Mouse (Mus musculus) liver, embryonic 16.5 days (tissue): Measurements from ENCODE around the gene Pabpn1l. TPM values are rescaled to one million over a fixed set of nuclear protein-coding genes. Genes with fewer than 3 reads are reported as not detected.

ENCODE experiments used
- ATAC-seq: fragments of 200-750 bp; cut with Nextera tagmentation; 2 replicates; pipeline ENCODE4 v1.8.0; 2017; ENCODE audit warnings: low read depth, mild to moderate bottlenecking, moderate number of reproducible peaks, moderate library complexity
- H3K27ac ChIP-seq: fragments of 300-500 bp; sonication (generic); 2 replicates; pipeline ENCODE4 v1.5.1; 2014; ENCODE audit warnings: mild to moderate bottlenecking, low read length
- H3K27me3 ChIP-seq: fragments of 300-500 bp; sonication (generic); 2 replicates; pipeline ENCODE4 v1.6.1; 2014; ENCODE audit warnings: low read depth, low read length, mixed read lengths; ENCODE audit not compliant: control insufficient read depth, insufficient read depth
- H3K36me3 ChIP-seq: fragments of 300-500 bp; sonication (generic); 2 replicates; pipeline ENCODE4 v1.6.1; 2014; ENCODE audit warnings: mild to moderate bottlenecking; ENCODE audit not compliant: control insufficient read depth, insufficient read depth
- H3K4me1 ChIP-seq: fragments of 300-500 bp; sonication (generic); 2 replicates; pipeline ENCODE4 v1.6.1; 2014; ENCODE audit warnings: low read depth, low read length, mixed read lengths; ENCODE audit not compliant: control insufficient read depth
- H3K4me2 ChIP-seq: fragments of 300-500 bp; sonication (generic); 2 replicates; pipeline ENCODE4 v1.6.1; 2014; ENCODE audit warnings: low read depth, low read length, mixed read lengths
- H3K4me3 ChIP-seq: fragments of 300-500 bp; sonication (generic); 2 replicates; pipeline ENCODE4 v1.5.1; 2014; ENCODE audit warnings: low read depth, mild to moderate bottlenecking, low read length
- H3K9ac ChIP-seq: fragments of 300-500 bp; sonication (generic); 2 replicates; pipeline ENCODE4 v1.6.1; 2014; ENCODE audit warnings: low read depth, low read length
- H3K9me3 ChIP-seq: fragments of 300-500 bp; sonication (generic); replicated peaks from 2 replicates; pipeline ENCODE4 v1.6.1; 2016; ENCODE audit warnings: low read length; ENCODE audit not compliant: control insufficient read depth
- WGBS: fragments of 180-500 bp; shearing (Covaris S2); extraction: QIAGEN DNeasy Blood & Tissue Kit; methylation state at CpG from one replicate; pipeline ENCODE4 v1.1.7; 2014; ENCODE audit not compliant: insufficient replicate concordance; 5-methylcytosine and 5-hydroxymethylcytosine counted together
- polyA plus RNA-seq: library from polyadenylated mRNA; unstranded; fragments of >200 nt; fragmentation: Nextera tagmentation; extraction: Ambion mirVana; gene quantifications from 2 replicates; pipeline ENCODE4 v1.2.1, GENCODE M21; 2015

The Pabpn1l gene
- polyA plus RNA-seq, 1 experiment from 2014 or later = not detected

DNA sequence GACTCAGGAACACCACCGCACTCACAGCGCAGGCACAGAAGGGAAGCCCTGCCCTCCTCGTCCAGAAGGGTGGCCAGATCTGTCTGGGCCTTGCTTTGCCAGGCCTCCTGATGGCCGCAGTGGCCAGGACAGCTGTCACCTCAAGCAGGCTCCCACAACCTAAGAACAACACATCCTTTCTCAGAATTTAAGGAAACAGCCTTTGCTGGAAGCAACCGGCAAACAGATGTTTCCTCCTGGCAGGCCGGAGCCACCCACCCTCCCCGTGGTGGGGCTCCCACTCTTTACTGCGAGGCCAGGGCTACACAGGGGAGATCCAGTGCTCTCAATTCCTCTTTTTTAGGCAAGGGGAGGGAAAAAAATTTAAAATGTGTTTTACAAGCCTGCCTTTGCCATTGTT, 42.7 kb upstream of the Pabpn1l start:
- Histone ChIP-seq H3K4me3 (no peak overlapping the region), H3K4me1 (peaks cover 33% of the 10 kb centered on the region), H3K36me3 (no peaks in the 10 kb centered on the region), H3K4me2 (no peak overlapping the region), H3K9ac (no peak overlapping the region), H3K9me3 (no peaks in the 10 kb centered on the region), H3K27me3 (peaks cover 4% of the 10 kb centered on the region), H3K27ac (peak overlapping the region; percentile 30)
- 48% methylated on average over 8 of the region's 8 CpGs for WGBS
- no peak for ATAC-seq

DNA sequence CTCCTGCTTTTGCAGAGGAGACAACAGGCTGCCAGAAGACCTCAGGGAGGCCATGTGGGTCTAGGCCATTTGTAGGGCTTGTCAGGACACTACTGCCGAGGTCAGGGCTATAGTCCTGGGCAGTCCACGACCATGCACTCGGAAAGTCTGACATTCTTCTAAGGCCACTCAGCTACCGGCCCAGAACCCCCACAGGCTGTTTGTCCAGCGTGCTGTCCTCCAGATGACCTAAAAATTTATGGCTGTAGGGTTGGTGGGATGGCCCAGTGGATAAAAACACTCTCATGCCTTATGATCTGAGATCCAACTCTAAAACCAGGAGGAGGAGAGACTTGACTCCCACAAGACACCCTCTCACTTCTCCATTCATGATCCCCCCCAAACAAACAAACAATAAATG, 41.1 kb upstream of the Pabpn1l start:
- Histone ChIP-seq H3K4me3 (no peak overlapping the region), H3K4me1 (peaks cover 33% of the 10 kb centered on the region), H3K27ac (no peak overlapping the region), H3K4me2 (no peak overlapping the region), H3K27me3 (no peaks in the 10 kb centered on the region; the same call in 1 of the 2 replicates), H3K36me3 (no peaks in the 10 kb centered on the region), H3K9me3 (no peaks in the 10 kb centered on the region), H3K9ac (no peak overlapping the region)
- no peak for ATAC-seq
- 83% methylated on average over 5 of the region's 5 CpGs for WGBS

DNA sequence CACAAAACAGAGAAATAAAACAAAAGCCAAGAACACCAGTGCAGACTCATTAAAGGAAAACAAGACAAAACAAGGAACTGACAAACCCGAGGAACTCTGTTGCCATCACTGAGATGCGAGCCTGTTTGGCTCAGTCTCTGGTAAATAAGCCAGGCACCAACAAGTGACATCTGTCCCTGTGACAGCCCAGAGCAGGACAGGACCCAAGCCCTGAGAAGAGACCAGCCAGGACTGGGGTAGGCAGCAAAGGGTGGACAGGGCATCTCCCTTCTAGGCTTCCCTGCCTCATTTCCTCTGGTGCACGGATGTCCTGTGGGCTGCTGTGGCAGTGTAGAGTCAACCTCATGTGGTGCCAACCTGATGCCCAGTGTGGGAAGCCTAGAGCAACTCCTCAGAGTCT, 40.6 kb upstream of the Pabpn1l start:
- Histone ChIP-seq H3K27me3 (no peaks in the 10 kb centered on the region; the same call in 1 of the 2 replicates), H3K9ac (no peak overlapping the region), H3K36me3 (no peaks in the 10 kb centered on the region), H3K4me1 (peaks cover 33% of the 10 kb centered on the region), H3K27ac (no peak overlapping the region), H3K4me2 (no peak overlapping the region), H3K4me3 (no peak overlapping the region), H3K9me3 (no peaks in the 10 kb centered on the region)
- no peak for ATAC-seq
- 65% methylated on average over 3 of the region's 3 CpGs for WGBS

DNA sequence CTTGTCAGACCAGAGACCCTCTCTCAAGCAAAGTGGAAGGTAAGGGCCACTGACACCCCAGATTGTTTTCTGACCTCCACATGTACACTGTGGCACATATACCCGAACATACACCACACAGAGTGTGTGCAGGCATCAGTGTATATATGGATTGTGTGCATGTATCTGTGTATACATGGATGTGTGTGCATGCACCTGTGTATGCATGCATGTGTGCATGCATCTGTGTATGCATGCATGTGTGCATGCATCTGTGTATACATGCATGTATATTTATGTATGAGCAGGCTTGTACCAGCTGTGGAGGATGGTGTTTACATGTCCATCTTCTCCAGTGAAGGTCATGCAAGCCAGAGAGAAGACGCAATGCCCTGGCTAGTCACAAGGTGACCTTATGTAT, 39.4 kb upstream of the Pabpn1l start:
- no peak overlapping the region for H3K4me2 ChIP-seq
- ATAC-seq = no peak
- H3K9ac ChIP-seq = no peak overlapping the region
- no peak overlapping the region for H3K4me3 ChIP-seq
- no peaks in the 10 kb centered on the region for H3K27me3 ChIP-seq
- H3K9me3 ChIP-seq = no peaks in the 10 kb centered on the region
- 84% methylated on average over 2 of the region's 2 CpGs for WGBS
- H3K27ac ChIP-seq = no peak overlapping the region
- H3K36me3 ChIP-seq = no peaks in the 10 kb centered on the region
- peaks cover 23% of the 10 kb centered on the region for H3K4me1 ChIP-seq

DNA sequence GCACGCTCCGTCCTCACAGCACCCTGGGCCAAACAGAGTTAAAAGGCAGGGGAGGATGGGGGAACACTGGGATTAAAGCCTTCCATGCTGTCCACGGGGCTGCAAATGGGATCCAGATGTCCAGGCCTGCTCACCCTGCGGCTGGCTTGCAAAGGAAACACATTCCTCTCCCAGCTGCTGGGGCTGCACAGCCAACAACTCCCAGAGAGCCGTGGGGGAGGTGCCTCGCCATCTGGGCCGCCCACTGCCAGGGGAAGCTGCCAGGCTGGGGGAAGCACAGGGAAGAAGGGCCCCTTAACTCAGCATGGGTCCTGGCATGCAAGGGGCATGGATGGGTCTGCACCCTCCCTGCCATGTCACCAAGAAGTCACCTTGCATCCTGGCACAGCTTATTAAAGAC, 38.6 kb upstream of the Pabpn1l start:
- Histone ChIP-seq H3K4me3 (no peak overlapping the region), H3K27me3 (no peaks in the 10 kb centered on the region), H3K4me2 (no peak overlapping the region), H3K9me3 (no peaks in the 10 kb centered on the region), H3K27ac (no peak overlapping the region), H3K36me3 (no peaks in the 10 kb centered on the region), H3K9ac (no peak overlapping the region), H3K4me1 (peaks cover 15% of the 10 kb centered on the region)
- WGBS = 72% methylated on average over 7 of the region's 7 CpGs
- no peak for ATAC-seq

DNA sequence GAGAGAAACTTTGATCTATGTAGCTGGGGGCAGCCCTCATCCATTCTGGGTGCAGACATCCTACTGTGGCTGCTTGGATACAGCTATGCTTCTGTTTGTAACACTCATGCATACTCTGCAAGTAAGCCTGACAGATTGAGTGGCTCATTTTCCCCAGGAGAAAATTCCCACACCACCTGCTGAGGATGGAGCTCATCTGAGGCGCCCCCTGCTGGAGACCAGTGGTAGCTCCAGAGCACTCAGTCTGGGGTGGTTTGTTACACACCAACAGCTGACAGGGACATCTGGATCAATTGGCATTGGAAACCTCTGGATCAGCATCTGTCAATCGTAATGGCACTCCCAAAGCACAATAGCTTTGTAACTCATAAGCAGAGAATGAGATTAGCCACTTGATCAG, 37.5 kb upstream of the Pabpn1l start:
- ATAC-seq = no peak

DNA sequence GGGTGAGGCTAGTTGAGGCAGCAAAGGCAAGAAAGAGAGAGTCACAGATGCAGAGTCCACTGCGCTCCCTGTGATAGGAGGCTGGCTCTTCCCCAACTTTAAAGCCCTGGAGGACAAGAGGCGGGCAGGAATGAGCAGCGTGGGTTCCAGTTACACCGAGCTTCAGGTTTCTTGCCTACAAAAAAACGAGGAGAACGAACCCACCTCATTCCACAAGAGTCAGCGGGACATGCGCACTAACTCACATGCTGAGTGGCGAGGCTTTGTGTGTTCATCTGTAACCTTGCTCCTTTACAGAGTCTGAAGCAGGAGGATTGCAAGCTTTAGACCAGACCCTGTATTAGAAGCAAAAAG, 36.2 kb upstream of the Pabpn1l start:
- no peak overlapping the region for H3K4me2 ChIP-seq
- H3K27ac ChIP-seq = no peak overlapping the region
- WGBS = 82% methylated on average over 9 of the region's 9 CpGs
- no peak overlapping the region for H3K9ac ChIP-seq
- H3K4me1 ChIP-seq = peaks cover 3% of the 10 kb centered on the region; the same call in 1 of the 2 replicates
- no peaks in the 10 kb centered on the region for H3K9me3 ChIP-seq
- ATAC-seq = no peak
- H3K4me3 ChIP-seq = no peak overlapping the region
- H3K27me3 ChIP-seq = no peaks in the 10 kb centered on the region
- H3K36me3 ChIP-seq = no peaks in the 10 kb centered on the region

More for the DNA sequence above, 37.5 kb upstream of the Pabpn1l start:
- no peaks in the 10 kb centered on the region for H3K27me3 ChIP-seq
- no peaks in the 10 kb centered on the region for H3K9me3 ChIP-seq
- WGBS = 40% methylated on average over 2 of the region's 2 CpGs
- H3K27ac ChIP-seq = no peak overlapping the region
- H3K36me3 ChIP-seq = no peaks in the 10 kb centered on the region
- H3K9ac ChIP-seq = no peak overlapping the region
- H3K4me1 ChIP-seq = peaks cover 4% of the 10 kb centered on the region
- H3K4me2 ChIP-seq = no peak overlapping the region
- no peak overlapping the region for H3K4me3 ChIP-seq

DNA sequence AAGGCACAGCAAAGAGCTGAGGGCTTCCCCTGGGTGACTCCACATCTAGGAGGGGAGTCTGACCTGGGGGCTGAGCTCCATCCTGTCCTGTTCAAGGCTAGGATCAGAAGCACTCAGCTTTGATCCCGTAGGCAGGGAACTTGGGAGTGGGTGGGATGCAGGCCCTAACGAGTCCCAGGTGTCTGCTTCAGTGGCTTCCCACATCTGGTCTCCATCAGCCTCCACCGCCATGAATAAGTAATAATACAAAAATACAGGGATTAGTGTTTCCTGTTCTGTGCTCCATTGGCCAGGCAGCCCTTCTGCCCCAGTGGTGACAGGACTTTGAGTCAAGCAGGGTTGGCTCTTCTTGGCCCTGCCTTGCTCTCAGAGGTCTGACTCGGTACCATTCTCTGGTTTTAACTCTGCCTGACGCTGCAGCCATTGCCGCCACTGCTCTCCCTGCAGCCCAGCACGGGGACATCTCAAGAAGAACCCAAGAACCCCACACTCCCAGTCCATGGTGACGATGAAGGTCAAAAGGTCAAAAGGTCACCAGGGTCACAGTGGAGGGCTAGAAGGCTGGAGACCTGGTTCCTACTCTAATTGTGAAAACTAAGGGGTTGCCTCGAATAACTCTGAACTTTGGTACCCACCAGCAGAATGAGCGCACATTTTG, 35.7 kb upstream of the Pabpn1l start:
- H3K27ac ChIP-seq = no peak overlapping the region
- 74% methylated on average over 10 of the region's 10 CpGs for WGBS
- H3K9me3 ChIP-seq = no peaks in the 10 kb centered on the region
- no peaks in the 10 kb centered on the region for H3K4me1 ChIP-seq
- H3K36me3 ChIP-seq = no peaks in the 10 kb centered on the region
- no peak overlapping the region for H3K4me2 ChIP-seq
- H3K9ac ChIP-seq = no peak overlapping the region
- no peak for ATAC-seq
- no peak overlapping the region for H3K4me3 ChIP-seq
- no peaks in the 10 kb centered on the region for H3K27me3 ChIP-seq

DNA sequence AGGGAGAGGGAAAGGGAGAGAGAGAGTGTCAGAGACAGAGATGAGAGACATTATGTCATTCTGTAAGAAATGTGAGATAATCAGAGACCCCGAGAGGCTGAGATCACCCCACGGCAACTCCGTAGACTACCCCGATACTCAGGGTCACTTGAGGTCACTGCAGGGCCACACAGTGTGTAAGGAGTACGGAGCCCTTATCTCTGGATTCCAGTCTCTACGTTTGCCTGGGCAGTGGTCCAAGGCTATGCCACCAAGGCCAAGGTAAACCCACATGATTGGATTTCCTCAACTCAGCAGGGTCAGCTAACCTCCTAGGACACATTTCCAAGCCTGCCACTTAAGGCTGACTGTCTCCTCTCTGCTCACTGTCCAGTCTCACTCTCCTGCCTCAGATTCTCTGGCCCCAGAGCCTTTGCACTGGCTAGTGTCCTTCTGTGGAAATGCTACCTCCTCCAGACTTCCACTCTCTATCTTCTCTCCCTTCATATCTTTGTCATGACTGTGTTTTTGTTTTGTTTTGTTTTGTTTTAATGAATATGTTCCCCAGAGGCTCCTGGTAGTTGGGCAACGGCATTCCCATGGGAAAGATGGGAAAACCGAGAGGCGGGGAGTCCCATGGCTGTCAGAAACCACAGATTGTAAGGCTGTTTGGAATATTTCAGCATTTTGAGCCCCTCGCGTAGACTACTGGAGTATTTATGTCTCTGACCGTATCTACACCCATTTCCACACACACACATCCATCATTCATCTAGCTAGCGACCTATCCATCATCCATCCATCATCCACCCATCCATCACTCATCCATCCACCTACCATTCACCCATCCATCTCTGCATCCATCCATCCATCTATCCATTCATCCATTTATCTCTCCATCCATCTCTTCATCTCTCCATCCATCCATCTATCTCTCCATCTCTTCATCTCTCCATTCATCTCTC, 33.8 kb upstream of the Pabpn1l start:
- Histone ChIP-seq H3K36me3 (no peaks in the 10 kb centered on the region), H3K9ac (no peak overlapping the region), H3K4me1 (peaks cover 2% of the 10 kb centered on the region; the same call in 1 of the 2 replicates), H3K27ac (no peak overlapping the region), H3K4me3 (no peak overlapping the region), H3K9me3 (no peaks in the 10 kb centered on the region), H3K4me2 (no peak overlapping the region), H3K27me3 (no peaks in the 10 kb centered on the region)
- ATAC-seq = no peak
- 61% methylated on average over 13 of the region's 13 CpGs for WGBS
